Mouse (Mus musculus) thymus, postnatal 25 days (tissue): ENCODE data around the gene Ttc25.
"Not testable (repeated sequence)": the region's sequence is repeated elsewhere in the genome, so short reads cannot be mapped to it uniquely, and the experiment has no call there.

Experiments
- DNase-seq: peaks from one replicate; pipeline ENCODE4 v3.0.0; 2022

Ttc25 gene

DNA sequence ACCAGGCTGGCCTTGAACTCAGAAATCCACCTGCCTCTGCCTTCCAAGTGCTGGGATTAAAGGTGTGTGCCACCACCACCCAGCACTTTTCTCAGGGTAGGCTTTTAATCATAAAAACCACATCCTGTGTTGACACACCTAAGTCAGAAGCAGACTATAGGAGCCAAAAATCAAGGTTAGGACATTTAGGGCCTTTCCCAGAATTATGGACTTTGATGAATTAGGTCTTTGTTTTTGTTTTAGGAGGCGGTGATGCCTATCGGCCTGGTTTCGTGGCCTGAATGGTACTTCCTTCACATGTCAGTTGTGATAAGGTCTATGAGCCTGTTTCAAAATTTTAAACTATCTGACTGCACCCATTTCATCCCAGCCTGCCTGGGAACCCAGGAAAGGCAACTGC is 28.8 kb downstream of the Ttc25 start:
- no peak for DNase-seq

DNA sequence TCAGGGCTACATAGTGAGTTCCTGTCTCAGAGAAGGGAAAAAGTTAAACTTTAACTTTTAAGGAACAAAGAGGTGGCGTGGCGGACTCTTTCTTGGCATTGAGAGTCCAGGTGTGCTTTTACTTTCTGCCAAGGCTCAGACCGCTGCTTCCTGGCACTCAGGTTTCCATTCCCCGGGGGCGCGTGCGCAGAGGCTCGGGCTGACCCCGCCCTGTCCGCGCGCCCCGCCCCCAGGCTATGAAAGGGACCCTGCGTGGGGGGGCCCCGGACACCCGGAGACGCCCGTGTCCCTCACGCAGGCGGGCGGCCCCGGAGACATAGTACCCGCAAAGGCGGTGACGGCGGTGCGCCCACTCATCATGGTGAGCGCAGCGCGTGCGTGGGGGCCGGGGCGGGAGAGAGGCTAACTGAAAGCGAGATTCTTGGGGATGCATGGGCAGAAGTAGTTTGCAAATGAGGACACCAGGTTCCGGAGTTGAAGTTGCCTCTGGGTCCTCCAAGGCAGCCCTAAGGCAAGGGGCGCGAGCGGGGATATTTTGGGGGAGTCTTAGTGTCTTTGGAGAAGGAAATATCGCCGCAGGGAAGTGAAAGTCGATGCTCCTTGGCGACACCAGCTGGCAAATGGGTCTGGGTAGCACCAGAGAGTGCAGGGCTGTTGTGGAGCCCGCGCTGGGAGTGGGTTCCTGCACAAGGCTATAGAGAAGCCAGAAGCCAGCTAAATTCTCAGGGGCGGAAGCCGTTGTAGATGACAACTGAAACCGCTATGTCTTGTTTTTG is 29.5 kb downstream of the Ttc25 start, which contains the start of gene Cnp:
Gene Cnp (plus strand): TSS at position 197 of the 776 bp plus-strand sequence.
- peak; percentile 92 for DNase-seq

DNA sequence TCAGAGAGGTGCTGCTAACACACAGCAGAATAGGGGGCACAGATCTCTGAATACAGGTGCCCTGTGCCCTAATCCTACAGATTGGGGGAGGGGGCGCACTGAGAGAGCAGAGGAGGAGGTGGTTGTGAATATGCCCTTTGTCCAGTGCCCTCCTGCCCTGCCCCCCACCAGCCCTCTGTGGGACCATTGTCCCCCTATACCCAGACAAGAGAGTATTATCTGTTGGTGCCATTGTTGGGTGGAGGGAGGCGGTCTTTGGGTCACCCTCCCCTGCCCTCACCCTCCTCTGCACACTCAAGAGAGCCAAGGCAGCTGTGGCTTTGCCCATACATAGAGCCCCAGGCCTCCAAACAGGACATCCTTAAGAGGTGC is 30.1 kb downstream of the Ttc25 start:
- no peak for DNase-seq

DNA sequence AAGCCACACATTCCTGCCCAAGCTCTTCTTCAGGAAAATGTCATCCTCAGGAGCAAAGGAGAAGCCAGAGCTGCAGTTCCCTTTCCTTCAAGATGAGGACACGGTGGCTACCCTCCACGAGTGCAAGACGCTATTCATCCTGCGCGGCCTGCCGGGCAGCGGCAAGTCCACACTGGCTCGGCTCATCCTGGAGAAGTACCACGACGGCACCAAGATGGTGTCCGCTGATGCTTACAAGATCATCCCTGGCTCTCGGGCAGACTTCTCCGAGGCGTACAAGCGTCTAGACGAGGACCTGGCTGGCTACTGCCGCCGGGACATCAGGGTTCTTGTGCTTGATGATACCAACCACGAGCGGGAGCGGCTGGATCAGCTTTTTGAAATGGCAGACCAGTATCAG is 30.8 kb downstream of the Ttc25 start:
- DNase-seq = no peak

- DNase-seq = no peak
Measured at GRCm38 (mm10) chr11:100577852-100578599, 32.6 kb downstream of the Ttc25 start.

DNA sequence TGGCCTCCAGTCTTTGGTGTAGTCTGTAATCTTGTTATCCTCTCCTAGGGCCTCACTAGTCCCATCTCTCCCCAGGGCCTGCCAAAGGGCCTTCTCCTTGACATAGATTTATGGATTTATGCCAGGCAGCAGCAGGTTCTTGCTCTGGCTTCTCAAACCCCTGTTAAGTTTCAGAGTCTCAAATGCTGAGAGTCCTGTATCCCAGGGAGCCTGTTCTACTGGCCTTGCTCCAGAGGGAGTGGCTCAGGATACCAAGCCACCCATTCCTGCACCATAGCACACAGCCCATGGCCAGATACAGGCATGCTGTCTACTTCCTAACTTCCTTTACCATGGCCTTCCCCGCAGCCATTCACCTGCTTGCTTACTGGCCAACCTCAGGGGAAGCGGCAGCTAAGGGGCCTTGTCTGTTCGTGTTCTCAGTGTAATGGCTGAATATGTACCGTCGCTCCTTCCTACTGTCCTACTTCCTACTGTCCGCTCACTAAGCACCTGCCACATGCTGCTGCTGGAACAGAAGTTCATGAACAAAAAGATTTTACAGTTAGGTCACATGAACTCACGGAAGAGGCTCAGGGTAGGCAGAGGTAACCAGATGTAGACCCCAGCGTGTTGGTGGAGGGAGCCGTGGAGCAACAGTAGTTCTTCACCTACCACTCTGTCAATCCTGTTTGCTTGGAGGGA is 33.9 kb downstream of the Ttc25 start:
- no peak for DNase-seq

GRCm38 (mm10) chr11:100580275-100580674 is 34.9 kb downstream of the Ttc25 start:
- no peak for DNase-seq

DNA sequence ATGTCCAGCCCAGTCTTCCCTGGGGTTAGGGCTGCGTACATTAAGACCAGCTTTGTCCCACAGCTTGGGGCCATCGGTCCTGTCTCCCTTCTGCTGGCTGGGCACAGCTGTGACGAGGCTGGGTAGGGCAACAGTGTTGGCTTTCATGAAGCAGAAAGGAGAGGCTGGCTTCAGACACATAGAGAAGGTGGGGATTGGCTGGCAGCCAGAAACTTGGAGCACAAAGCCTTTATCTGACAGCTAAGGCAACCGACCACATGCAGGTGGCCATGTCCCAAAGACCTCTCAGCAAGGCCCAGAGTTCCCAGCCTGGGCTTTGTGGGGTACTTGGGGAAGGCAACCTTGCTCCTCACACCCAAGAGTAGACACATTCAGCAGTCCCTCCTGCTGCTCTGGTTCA is 36.3 kb downstream of the Ttc25 start:
- peak; percentile 68 for DNase-seq

DNA sequence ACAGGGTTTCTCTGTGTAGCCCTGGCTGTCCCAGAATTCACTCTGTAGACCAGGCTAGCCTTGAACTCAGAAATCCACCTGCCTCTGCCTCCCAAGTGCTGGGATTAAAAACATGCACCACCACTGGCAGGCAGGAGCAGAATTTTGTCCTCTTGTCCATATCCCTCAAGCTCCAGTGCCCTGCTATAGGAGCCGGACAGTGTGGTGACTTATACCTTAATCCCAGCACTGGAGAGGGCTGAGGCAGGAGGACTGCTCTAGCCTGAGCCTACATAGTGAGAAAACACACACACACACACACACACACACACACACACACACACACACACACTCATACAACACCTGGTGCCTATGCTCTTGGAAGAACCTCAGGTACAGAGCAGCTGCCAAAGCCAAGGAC is 37.0 kb downstream of the Ttc25 start:
- not testable (repeated sequence) for DNase-seq

DNA sequence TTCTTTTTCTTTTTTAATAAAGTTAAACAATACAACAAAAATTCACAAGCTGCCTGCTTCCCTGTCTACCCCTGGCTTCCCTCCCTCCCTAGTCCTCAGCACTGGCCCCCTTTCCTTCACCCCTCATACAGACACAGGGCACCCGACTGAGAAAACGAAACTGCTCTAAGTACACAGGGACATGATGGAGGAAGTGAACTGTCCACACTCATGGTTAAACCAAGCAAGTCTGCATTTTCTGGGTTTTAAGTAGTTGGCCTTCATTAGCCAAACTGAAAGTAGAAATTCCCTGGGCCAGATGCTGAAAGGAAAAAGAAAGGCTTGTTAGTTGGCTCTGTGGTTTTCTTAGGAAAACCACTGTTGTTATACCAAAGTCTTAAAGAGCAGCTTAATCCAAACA is 37.4 kb downstream of the Ttc25 start:
- peak; percentile 22 for DNase-seq

DNA sequence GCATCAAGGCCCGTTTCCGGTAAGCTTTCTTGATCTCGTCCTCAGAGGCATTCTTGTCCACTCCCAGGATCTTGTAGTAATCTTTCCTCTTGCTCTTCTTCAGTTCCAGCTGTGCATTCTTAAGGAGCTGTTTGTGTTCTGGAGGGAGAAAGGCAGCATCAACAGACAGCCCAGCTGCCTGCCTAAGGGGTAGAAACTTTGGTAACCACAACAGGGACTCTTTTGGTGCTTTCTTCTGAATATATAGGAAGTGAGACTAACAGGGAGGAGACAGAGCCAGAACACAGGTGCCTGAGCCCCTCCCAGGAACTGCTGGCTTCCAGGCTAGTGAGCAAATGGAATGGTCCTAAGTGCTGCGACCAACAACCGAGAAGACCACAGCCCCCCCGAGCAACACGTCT is 39.2 kb downstream of the Ttc25 start:
- DNase-seq = peak; percentile 57

DNA sequence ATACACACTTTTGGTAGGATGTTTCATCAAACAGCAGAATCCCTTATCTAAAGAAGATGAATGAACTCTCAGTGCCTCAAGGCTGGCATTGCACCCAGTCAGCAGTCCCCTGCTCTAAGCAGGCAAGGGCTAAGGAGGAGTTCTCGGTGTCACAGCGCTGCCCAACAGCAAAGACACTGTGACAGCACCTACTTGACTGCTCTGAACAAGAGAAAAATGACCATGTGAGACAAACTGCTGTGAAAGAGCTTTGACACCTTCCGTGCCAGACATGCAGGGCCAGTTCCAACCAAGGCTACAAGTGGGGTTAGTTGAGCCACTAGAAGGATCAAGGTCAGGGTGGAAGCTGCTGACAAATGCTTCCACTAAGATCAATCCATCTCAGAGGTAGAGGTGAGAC is 39.7 kb downstream of the Ttc25 start:
- DNase-seq = no peak

DNA sequence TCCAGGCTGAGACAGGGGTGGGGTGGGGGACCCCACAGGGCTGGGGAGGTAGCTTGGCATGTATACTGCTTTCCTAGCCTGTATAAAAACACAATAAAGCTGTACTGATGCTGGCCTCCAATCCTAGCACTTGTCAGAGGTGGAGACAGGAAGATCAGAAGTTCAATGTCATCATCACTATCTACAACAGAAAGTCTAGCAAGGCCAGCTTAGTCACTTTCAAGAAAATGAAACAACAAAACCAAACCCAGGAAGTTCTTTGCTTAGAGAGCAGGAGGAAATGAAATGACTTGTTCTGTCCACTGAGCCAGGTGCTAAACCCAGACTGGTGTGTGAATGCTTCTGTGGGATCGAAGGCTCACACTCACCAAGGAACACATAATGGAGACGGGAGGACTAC is 43.1 kb downstream of the Ttc25 start:
- no peak for DNase-seq

DNA sequence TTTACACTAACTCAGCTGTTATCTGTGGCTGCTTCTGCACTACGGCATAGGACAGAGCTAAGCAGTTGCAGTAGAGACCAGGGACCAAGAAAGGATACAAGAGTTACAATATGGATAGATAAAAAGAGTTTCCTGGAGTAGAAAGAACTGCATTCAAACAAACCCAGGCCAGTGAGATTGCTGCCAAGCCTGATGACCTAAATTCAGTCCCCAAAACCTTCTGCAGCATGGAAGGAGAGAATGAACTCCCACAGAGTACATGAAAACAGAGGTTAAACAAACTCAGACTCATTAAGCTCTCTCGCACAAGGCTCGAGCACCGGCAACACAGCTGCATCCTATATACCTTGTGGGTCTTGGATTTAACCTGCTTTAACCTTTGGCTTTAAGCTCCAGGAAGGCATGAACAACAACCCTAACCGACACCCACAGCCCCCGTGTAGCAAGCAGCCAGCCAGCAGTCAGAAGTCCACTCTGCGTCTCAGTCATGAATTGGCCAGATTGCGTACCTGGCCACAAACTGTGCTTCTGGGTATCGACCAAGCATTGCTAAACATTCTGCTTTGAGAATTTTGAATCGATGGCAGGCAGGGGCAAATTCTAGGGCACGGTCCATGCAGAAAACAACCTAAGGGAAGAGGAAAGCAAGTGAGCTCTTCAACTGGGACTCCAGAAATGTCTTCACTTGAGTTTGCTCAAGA is 47.1 kb downstream of the Ttc25 start:
- DNase-seq = no peak

DNA sequence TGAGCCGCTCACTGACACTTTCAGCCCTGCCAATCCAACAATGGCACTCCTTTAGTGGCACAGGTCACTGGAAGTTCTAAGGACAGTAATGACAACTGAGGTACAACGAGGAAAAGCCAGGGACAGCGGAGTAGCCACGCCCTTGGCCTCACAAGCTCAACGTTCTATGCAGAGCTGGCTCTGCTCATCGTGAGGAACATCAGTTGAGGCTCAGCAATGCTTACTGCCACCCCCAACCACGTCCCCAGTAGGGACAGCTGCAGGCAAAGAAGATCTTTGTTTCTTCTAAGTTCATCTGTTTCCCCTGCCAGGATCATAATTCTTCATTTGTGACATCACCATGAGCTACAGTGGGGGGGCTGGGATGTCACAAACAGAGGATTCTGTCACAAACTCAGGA is 49.2 kb downstream of the Ttc25 start:
- no peak for DNase-seq

- DNase-seq = no peak
Measured at GRCm38 (mm10) chr11:100595533-100595932, 50.1 kb downstream of the Ttc25 start.

GRCm38 (mm10) chr11:100598074-100598473 is 52.7 kb downstream of the Ttc25 start:
- no peak for DNase-seq

DNA sequence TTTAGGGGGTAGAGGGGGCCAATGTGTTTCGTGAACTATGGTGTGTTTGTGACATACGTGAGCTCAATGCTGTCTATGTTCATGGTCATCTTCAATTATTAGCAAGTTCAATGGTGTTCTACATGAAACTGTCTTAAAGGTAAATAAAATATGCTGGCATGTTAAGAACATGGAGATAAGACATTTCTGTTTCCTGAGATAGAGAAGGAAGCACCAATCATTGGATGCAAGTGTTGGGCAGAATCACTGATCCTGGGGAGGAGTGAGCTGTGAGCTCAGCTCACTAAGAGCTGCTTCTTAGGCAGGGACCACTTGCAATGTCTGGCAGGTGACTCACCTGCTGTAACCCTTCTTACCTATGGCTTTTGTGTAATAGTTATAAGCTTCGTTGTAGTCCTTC is 56.0 kb downstream of the Ttc25 start:
- DNase-seq = no peak

- DNase-seq = no peak
Measured at GRCm38 (mm10) chr11:100603155-100603554, 57.7 kb downstream of the Ttc25 start.

DNA sequence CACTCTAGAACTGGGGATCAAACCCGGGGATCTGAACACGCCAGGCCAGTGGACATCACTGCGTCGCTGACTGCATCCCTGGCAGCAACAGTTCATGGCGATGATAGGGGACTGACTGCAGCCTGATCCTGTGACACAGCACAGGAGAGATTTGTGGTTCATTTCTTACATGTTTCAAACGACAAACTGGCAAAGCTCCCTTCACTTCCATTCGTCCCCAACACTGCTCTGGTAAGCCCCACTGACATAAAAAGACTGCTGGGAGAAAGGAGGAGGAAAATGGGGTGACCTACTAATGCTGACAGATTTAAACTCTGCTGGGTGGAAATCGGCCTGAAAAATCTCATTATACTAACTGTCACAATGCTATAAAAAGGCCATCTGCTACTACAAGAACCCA is 58.4 kb downstream of the Ttc25 start:
- DNase-seq = no peak

DNA sequence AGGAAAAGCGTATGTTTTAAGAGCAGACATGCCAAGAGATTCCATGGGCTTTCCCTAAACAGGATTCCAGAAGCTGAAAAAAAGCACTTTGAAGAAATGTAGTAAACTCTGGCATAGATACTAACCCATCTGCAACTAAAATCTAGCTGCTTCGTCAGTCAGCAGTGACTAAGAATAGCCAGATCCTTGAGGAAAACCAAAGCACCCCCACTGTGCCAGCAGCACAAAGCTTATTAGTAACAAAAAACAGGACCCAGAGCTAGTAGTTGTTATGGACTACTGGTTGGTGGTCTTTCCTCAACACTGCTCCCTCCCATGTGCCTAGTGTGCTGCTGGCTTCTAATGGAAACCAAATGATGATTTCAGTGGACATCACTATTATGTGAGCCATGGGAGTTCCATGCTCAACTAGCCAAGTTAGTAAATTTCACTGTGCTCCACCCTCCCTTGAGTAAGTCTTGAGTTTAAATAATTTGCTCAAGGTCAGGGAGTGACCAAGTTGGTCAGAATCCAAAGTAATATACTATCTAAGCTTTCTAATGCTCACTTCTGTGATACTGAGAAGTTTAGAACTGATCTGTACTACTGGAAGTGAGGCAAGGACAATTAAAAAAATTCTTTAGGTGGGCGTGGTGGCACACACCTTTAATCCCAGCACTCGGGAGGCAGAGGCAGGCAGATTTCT is 59.1 kb downstream of the Ttc25 start:
- no peak for DNase-seq

DNA sequence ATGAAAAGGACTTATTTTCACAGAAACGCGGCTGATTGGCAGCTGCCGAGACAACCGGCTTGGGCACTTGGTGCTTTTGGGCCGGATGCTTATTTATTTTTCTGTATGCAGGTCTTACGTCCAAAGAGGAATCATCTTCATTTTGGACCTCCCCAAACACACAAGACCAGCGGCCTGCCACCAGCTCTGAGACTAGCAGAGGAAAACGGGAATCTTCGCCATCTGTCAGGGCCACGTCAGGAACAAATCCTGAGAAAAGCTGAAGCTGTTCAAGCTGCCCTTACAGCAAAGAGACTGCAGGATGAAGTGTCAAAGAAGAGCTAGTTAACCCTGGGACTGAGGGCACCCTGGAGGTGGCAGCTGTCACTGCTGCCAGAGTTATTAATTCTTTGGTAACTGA is 60.0 kb downstream of the Ttc25 start:
- no peak for DNase-seq

GRCm38 (mm10) chr11:100607121-100607520 is 61.7 kb downstream of the Ttc25 start:
- no peak for DNase-seq
